Mouse (Mus musculus) stomach, postnatal 0 days (tissue): ENCODE results near the gene Pank3. TPM values are rescaled to one million over a fixed set of nuclear protein-coding genes. Genes with fewer than 3 reads are reported as not detected.
"Not testable (repeated sequence)": the region's sequence is repeated elsewhere in the genome, so short reads cannot be mapped to it uniquely, and the experiment has no call there.

Source experiments
- ATAC-seq: fragments of 200-750 bp; cut with Nextera tagmentation; 2 replicates; pipeline ENCODE4 v1.8.0; 2017; ENCODE audit not compliant: low FRiP score, low TSS enrichment
- DNase-seq: peaks from one replicate; pipeline ENCODE4 v3.0.0-alpha.2; 2016; ENCODE audit warnings: low spot score
- H3K27ac ChIP-seq: fragments of 300-500 bp; sonication (generic); replicated peaks from 2 replicates; pipeline ENCODE4 v1.5.1; 2014; ENCODE audit warnings: mild to moderate bottlenecking, control low read depth
- H3K27me3 ChIP-seq: fragments of 300-500 bp; sonication (generic); 2 replicates; pipeline ENCODE4 v1.6.1; 2014; ENCODE audit warnings: low read length; ENCODE audit not compliant: control insufficient read depth, insufficient read depth
- H3K36me3 ChIP-seq: fragments of 300-500 bp; sonication (generic); 2 replicates; pipeline ENCODE4 v1.6.1; 2014; ENCODE audit warnings: low read length, mixed read lengths; ENCODE audit not compliant: control insufficient read depth, insufficient read depth
- H3K4me1 ChIP-seq: fragments of 300-500 bp; sonication (generic); replicated peaks from 2 replicates; pipeline ENCODE4 v1.6.1; 2014; ENCODE audit warnings: antibody characterized with exemption; ENCODE audit not compliant: control insufficient read depth, insufficient read depth
- H3K4me2 ChIP-seq: fragments of 300-500 bp; sonication (generic); replicated peaks from 2 replicates; pipeline ENCODE4 v1.6.1; 2014; ENCODE audit warnings: low read depth, mild to moderate bottlenecking, control low read depth, moderate library complexity
- H3K4me3 ChIP-seq: fragments of 300-500 bp; sonication (generic); 2 replicates; pipeline ENCODE4 v1.5.1; 2014; ENCODE audit warnings: low read depth, low read length, control low read depth
- H3K9ac ChIP-seq: fragments of 300-500 bp; sonication (generic); 2 replicates; pipeline ENCODE4 v1.6.1; 2014; ENCODE audit warnings: mild to moderate bottlenecking, low read length, control low read depth, mixed read lengths
- H3K9me3 ChIP-seq: fragments of 300-500 bp; sonication (generic); 2 replicates; pipeline ENCODE4 v1.6.1; 2016; ENCODE audit warnings: low read length; ENCODE audit not compliant: control insufficient read depth
- CTCF ChIP-seq: IDR thresholded peaks from 2 replicates; pipeline ENCODE4 v1.5.1; 2016; ENCODE audit warnings: antibody characterized with exemption, low read depth, mild to moderate bottlenecking, moderate library complexity
- EP300 ChIP-seq: optimal IDR thresholded peaks from 2 replicates; pipeline ENCODE3; 2016; ENCODE audit warnings: antibody characterized with exemption
- WGBS: fragments of 180-500 bp; shearing (Covaris S2); extraction: QIAGEN DNeasy Blood & Tissue Kit; methylation state at CpG from one replicate; pipeline ENCODE4 v1.1.7; 2014; 5-methylcytosine and 5-hydroxymethylcytosine counted together
- polyA plus RNA-seq: library from polyadenylated mRNA; unstranded; fragments of >200 nt; fragmentation: Nextera tagmentation; extraction: Ambion mirVana; gene quantifications from 2 replicates; pipeline ENCODE4 v1.2.1, GENCODE M21; 2015

The Pank3 gene
- polyA plus RNA-seq, 1 experiment from 2014 or later = 10.4 TPM

DNA sequence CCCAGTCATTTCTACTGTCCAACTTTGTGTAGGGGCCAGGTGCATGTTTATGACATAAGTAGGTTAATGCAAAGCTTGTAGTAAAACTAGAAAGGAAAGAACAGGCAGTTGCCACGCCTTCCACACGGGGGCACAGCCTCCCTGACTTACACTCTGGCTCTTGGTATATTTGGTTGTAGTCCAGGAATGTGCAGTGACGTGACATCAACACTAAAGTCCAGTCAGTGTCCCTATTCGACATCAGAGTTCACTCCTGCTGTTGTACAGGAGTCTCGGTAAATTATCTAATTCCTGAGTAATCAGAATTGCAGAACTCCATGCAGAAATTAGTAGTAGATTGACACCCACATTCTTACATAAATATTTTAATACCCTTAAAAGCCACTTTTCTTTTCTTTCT, 13.8 kb downstream of the Pank3 start:
- H3K4me2 ChIP-seq = no peak overlapping the region

DNA sequence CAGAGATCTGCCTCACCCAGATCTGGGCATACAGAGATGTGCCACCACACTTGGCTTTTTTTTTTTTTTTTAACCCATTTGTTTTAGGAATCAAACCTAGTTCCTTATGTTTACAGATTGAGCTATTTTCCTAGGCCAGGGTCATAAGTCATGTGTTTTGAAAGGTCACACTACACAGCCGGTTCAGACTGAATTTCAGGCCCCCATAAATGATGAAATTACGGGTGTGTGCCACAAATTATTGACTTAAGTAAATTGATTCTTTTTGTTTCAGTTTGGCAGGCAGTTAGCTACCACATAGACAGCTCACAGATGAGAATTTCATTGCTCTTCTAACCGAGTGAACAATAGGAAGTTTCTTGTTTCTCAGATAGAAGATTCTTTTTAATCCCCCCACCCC, 14.7 kb downstream of the Pank3 start:
- Histone ChIP-seq H3K9me3 (no peaks in the 10 kb centered on the region), H3K4me3 (no peak overlapping the region), H3K4me2 (no peak overlapping the region), H3K27me3 (no peaks in the 10 kb centered on the region), H3K9ac (no peak overlapping the region), H3K27ac (no peak overlapping the region), H3K4me1 (no peaks in the 10 kb centered on the region), H3K36me3 (peaks cover 22% of the 10 kb centered on the region)
- 72% methylated on average over 3 of the region's 3 CpGs for WGBS
- DNase-seq = no peak
- no peak for TF ChIP-seq CTCF
- no peak for TF ChIP-seq EP300
- no peak for ATAC-seq

More for the DNA sequence above, 13.8 kb downstream of the Pank3 start:
- Histone ChIP-seq H3K27me3 (no peaks in the 10 kb centered on the region), H3K4me3 (no peak overlapping the region), H3K27ac (no peak overlapping the region), H3K9me3 (no peaks in the 10 kb centered on the region), H3K4me1 (no peaks in the 10 kb centered on the region), H3K36me3 (peaks cover 27% of the 10 kb centered on the region), H3K9ac (no peak overlapping the region)
- DNase-seq (no peak), ATAC-seq (no peak)
- TF ChIP-seq EP300 (no peak), CTCF (peak; percentile 29; the same call in 1 of the 2 replicates)
- 87% methylated on average over 5 of the region's 5 CpGs for WGBS

DNA sequence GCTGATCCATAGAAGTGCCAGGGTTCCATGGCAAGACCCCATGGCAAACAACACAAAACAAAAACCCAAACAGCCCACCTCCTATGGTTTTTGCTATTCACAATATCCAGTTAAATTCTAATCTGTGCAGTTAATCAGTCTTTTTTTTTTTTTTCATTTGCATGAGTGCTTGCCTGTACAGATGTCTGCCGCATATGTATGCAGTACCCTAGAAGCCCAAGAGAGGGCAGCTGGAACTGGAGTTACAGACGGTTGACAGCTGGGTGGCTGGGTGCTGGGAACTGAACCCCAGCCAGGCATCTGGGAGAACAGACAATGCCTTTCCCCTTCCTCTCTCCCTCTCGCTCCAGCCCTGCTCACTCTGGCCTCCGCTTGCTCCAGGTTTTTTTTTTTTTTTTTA, 15.3 kb downstream of the Pank3 start:
- ATAC-seq (no peak), DNase-seq (no peak)
- Histone ChIP-seq H3K4me3 (no peak overlapping the region), H3K36me3 (peaks cover 20% of the 10 kb centered on the region), H3K9ac (no peak overlapping the region), H3K27ac (no peak overlapping the region), H3K4me1 (no peaks in the 10 kb centered on the region), H3K27me3 (no peaks in the 10 kb centered on the region), H3K9me3 (no peaks in the 10 kb centered on the region), H3K4me2 (no peak overlapping the region)
- WGBS = 96% methylated on average over 4 of the region's 4 CpGs
- TF ChIP-seq CTCF = no peak
- no peak for TF ChIP-seq EP300

DNA sequence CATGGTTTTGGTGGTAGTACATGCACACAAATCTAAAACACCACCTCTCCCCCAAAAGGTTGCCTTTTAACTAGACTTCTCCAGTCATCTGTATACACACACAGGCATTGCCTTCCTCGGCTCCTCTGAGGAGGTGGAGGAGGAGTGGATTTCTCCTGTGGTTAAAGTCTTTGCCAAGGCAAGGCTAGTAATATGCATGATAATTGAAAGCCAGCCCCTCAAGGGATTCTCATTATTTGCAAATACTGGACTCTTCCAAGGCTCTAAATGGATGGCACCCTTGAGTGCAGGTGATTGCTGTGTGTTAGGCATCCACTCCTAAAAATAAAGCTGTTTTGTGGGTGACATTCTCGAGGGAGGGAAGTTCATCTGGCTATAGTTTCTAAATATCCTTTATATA, 19.2 kb downstream of the Pank3 start:
- Histone ChIP-seq H3K4me2 (no peak overlapping the region), H3K9me3 (no peaks in the 10 kb centered on the region), H3K27ac (no peak overlapping the region), H3K4me1 (no peaks in the 10 kb centered on the region), H3K36me3 (peaks cover 14% of the 10 kb centered on the region), H3K4me3 (no peak overlapping the region), H3K9ac (no peak overlapping the region), H3K27me3 (no peaks in the 10 kb centered on the region)
- DNase-seq = no peak
- WGBS = 74% methylated on average over 2 of the region's 2 CpGs
- ATAC-seq = no peak
- TF ChIP-seq EP300 (no peak), CTCF (no peak)

DNA sequence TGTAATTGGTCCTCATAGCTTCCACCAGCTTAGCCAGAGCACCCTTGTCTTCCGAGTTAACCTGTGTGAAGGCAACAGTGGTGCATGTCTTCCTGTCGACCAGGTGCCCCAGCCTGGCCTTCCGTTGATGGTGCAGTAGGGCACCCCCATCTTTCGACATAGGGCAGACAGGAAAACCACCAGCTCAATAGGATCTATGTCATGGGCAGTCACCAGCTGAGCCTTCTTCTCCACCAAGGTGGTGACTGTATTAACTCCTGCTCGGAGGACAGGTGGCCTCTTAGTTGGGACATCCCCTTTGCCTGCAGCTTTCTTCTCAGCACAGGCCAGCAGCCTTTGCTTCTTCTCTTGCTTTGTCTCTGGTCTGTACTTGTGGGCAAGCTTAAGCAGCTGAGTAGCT, 23.5 kb downstream of the Pank3 start:
- not testable (repeated sequence) for H3K36me3 ChIP-seq, H3K9ac ChIP-seq, H3K27ac ChIP-seq, ATAC-seq, H3K9me3 ChIP-seq, H3K4me3 ChIP-seq, H3K27me3 ChIP-seq, H3K4me2 ChIP-seq, DNase-seq, H3K4me1 ChIP-seq
- WGBS = 81% methylated on average over 5 of the region's 5 CpGs

- H3K27ac ChIP-seq = no peak overlapping the region
- ATAC-seq (no peak), DNase-seq (no peak)
- peak overlapping the region; percentile 29 for H3K4me3 ChIP-seq
- no peaks in the 10 kb centered on the region for H3K36me3 ChIP-seq
- no peak for TF ChIP-seq EP300
- TF ChIP-seq CTCF = no peak
- WGBS = 6% methylated on average over 81 of the region's 86 CpGs
- peaks cover 13% of the 10 kb centered on the region; the same call in 1 of the 2 replicates for H3K27me3 ChIP-seq
- H3K4me2 ChIP-seq = peak overlapping the region; percentile 38
- no peak overlapping the region for H3K9ac ChIP-seq
- H3K9me3 ChIP-seq = no peaks in the 10 kb centered on the region
- no peaks in the 10 kb centered on the region for H3K4me1 ChIP-seq
Measured at GRCm38 (mm10) chr11:35797751-35798494, 28.6 kb downstream of the Pank3 start.
